Mouse (Mus musculus) kidney, postnatal 36 days (tissue): ENCODE measurements around the gene Pdia4.
"Not testable (repeated sequence)": the region's sequence is repeated elsewhere in the genome, so short reads cannot be mapped to it uniquely, and the experiment has no call there.

Experiments
- DNase-seq, 2 experiments: peaks; one replicate each; pipeline ENCODE4 v3.0.0; 2021 to 2022; ENCODE audit warnings: mixed read lengths in 2 of 2

The Pdia4 gene

GRCm38 (mm10) chr6:47813257-47813878 lies at the start of gene Pdia4:
Pdia4 (minus strand) TSS chr6:47813430.
- peak; percentile 99 for DNase-seq

GRCm38 (mm10) chr6:47857729-47858128 lies 44.5 kb upstream of the Pdia4 start:
- DNase-seq, result not testable (repeated sequence)

GRCm38 (mm10) chr6:47857241-47857640 lies 44.0 kb upstream of the Pdia4 start:
- no peak for DNase-seq

- DNase-seq, result no peak
Measured at GRCm38 (mm10) chr6:47845779-47846178, 32.5 kb upstream of the Pdia4 start.

- DNase-seq, result no peak
Measured at GRCm38 (mm10) chr6:47842337-47842736, 29.1 kb upstream of the Pdia4 start.

- DNase-seq, result no peak
Measured at GRCm38 (mm10) chr6:47841831-47842230, 28.6 kb upstream of the Pdia4 start.

- DNase-seq, result no peak
Measured at GRCm38 (mm10) chr6:47841077-47841476, 27.8 kb upstream of the Pdia4 start.

- DNase-seq, result no peak
Measured at GRCm38 (mm10) chr6:47837630-47838029, 24.4 kb upstream of the Pdia4 start.

- DNase-seq, result peak; percentile 58 to 75
Measured at GRCm38 (mm10) chr6:47835984-47836521, 22.8 kb upstream of the Pdia4 start.

- peak; percentile 95 to 98 for DNase-seq
Measured at GRCm38 (mm10) chr6:47835482-47835983, 22.3 kb upstream of the Pdia4 start, which contains the start of gene Zfp398. Zfp398 (plus strand) TSS chr6:47835661.

- no peak for DNase-seq
Measured at GRCm38 (mm10) chr6:47832220-47832619, 19.0 kb upstream of the Pdia4 start.

- peak; percentile 93 to 98 for DNase-seq
Measured at GRCm38 (mm10) chr6:47830104-47831078, 17.2 kb upstream of the Pdia4 start, which contains the start of gene Zfp786. Zfp786 (minus strand) TSS chr6:47830867.

GRCm38 (mm10) chr6:47828950-47829349 lies 15.7 kb upstream of the Pdia4 start:
- DNase-seq, result peak in 1 of 2 experiments; percentile 37

GRCm38 (mm10) chr6:47827462-47827861 lies 14.2 kb upstream of the Pdia4 start:
- no peak for DNase-seq

- DNase-seq, result no peak
Measured at GRCm38 (mm10) chr6:47824241-47824640, 11.0 kb upstream of the Pdia4 start.

GRCm38 (mm10) chr6:47821776-47822175 lies 8.5 kb upstream of the Pdia4 start:
- DNase-seq, result no peak

GRCm38 (mm10) chr6:47821236-47821635 lies 8.0 kb upstream of the Pdia4 start:
- DNase-seq, result no peak

GRCm38 (mm10) chr6:47819626-47820325 lies 6.5 kb upstream of the Pdia4 start:
- DNase-seq, result no peak

- no peak for DNase-seq
Measured at GRCm38 (mm10) chr6:47818721-47819120, 5.5 kb upstream of the Pdia4 start.

GRCm38 (mm10) chr6:47816151-47816550 lies 2.9 kb upstream of the Pdia4 start:
- DNase-seq, result no peak

- DNase-seq, result peak in 1 of 2 experiments; percentile 29
Measured at GRCm38 (mm10) chr6:47812271-47812915, 837 bp downstream of the Pdia4 start.

GRCm38 (mm10) chr6:47811324-47811723 lies 1.9 kb downstream of the Pdia4 start:
- DNase-seq, result no peak
